Mouse (Mus musculus): ENCODE data around the gene Dppa3.

DNA sequence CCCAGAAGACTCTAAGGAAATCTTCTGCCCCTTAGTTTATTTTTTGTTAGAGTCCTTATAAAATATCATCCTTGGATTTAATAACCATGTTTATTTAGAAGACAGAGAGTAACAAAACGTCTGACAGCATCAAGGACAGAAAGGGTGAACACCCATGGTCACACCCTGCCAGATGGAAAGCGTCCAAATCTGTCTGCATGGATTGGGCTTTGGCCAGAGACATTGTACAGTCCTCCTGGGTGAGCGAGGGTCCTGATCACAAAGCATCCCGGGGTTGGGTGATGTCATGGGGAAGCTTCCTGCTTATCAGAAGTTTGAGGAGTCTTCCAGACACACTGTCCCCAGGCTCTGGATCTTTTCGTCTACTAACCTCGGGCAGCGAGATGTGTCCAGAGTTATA is 39.7 kb downstream of the Dppa3 start:
- TF ChIP-seq CTCF (IDR thresholded peaks at IDR 0.05; ENCODE audit: low read depth, low read length) (no peak), GATA1 (IDR thresholded peaks at IDR 0.05; ENCODE audit: borderline replicate concordance, low read length) (no peak), TAL1 (conservative IDR thresholded peaks at IDR 0.05; ENCODE audit: low read depth, low read length) (no peak), POLR2AphosphoS5 (IDR thresholded peaks at IDR 0.05; ENCODE audit: insufficient replicate concordance, low read depth, low read length) (no peak), GATA2 (IDR thresholded peaks at IDR 0.05; ENCODE audit: borderline replicate concordance, low read depth, low read length) (no peak)
